Mouse (Mus musculus): ENCODE measurements around the gene Phf19. TPM values are rescaled to one million over a fixed set of nuclear protein-coding genes. Genes with fewer than 3 reads are reported as not detected.

The Phf19 gene
- total and polyA plus RNA-seq, 3 experiments = 16.8 to 25.4 (median 20.5) TPM

- H3K9ac ChIP-seq (ENCODE audit: insufficient read depth, low read depth) = no peak overlapping the region
- TF ChIP-seq CHD2 (IDR thresholded peaks at IDR 0.05; ENCODE audit: low read length) = no peak
- no peak for TF ChIP-seq ZNF384 (IDR thresholded peaks at IDR 0.05; ENCODE audit: low read depth, low read length)
- no peak for TF ChIP-seq TCF12 (IDR thresholded peaks at IDR 0.05; ENCODE audit: low read depth, low read length)
- TF ChIP-seq GABPA (IDR thresholded peaks at IDR 0.05; ENCODE audit: insufficient replicate concordance, low read depth, low read length) = no peak
- TF ChIP-seq PAX5 (IDR thresholded peaks at IDR 0.05; ENCODE audit: low read length) = no peak
- no peak for TF ChIP-seq MEF2A (IDR thresholded peaks at IDR 0.05; ENCODE audit: borderline replicate concordance, low read depth, low read length)
- TF ChIP-seq RCOR1 (conservative IDR thresholded peaks at IDR 0.05; ENCODE audit: low read depth, low read length) = no peak
- H3K27me3 ChIP-seq (replicated peaks) = no peaks in the 10 kb centered on the region
- peaks cover 54 to 76% of the 10 kb centered on the region in 2 experiments for H3K36me3 ChIP-seq (replicated peaks in 1 of 2; ENCODE audit: control insufficient read depth in 1 of 2, insufficient read depth in 1 of 2, low read length in 1 of 2)
- in situ Hi-C loops (cut with MboI; ENCODE audit: low pct_ligation_motif_present, low pct_unique_long_range_greater_than_20kb, low sequenced_read_pairs) (no loop called here), dilution Hi-C loops (cut with MboI; ENCODE audit: extremely low pct_ligation_motif_present, extremely low pct_unique_long_range_greater_than_20kb, low sequenced_read_pairs) (no loop called here)
- no peaks in the 10 kb centered on the region for H3K9me3 ChIP-seq (replicated peaks; ENCODE audit: low read length)
- H3K4me3 ChIP-seq (replicated peaks in 1 of 3; ENCODE audit: low read depth in 2 of 3, low read length in 2 of 3, poor library complexity in 1 of 3) = no peak overlapping the region
- no peak overlapping the region for H3K4me2 ChIP-seq (ENCODE audit: insufficient read depth, low read depth, poor library complexity, severe bottlenecking)
- DNase-seq (ENCODE audit: extremely low read depth) = no peak
- H3K4me1 ChIP-seq (ENCODE audit: control insufficient read depth in 1 of 2, insufficient read depth in 2 of 2) = no peaks in the 10 kb centered on the region
- H3K79me2 ChIP-seq (replicated peaks; ENCODE audit: control insufficient read depth, extremely low read depth, insufficient read depth, poor library complexity, severe bottlenecking) = no peaks in the 10 kb centered on the region
- H3K27ac ChIP-seq (ENCODE audit: insufficient read depth, low read depth) = no peak overlapping the region
Measured at GRCm38 (mm10) chr2:34895503-34896113, 18.2 kb downstream of the Phf19 start.

- in situ Hi-C loops (cut with MboI; ENCODE audit: low pct_ligation_motif_present, low pct_unique_long_range_greater_than_20kb, low sequenced_read_pairs) = no loop called here
Measured at GRCm38 (mm10) chr2:34893950-34894349, 19.9 kb downstream of the Phf19 start.

GRCm38 (mm10) chr2:34884186-34884585 is 29.6 kb downstream of the Phf19 start:
- Histone ChIP-seq H3K36me3 (replicated peaks in 1 of 2; ENCODE audit: control insufficient read depth in 1 of 2, insufficient read depth in 1 of 2, low read length in 1 of 2) (no peaks in the 10 kb centered on the region), H3K9me3 (replicated peaks; ENCODE audit: low read length) (no peaks in the 10 kb centered on the region), H3K4me3 (replicated peaks in 1 of 3; ENCODE audit: low read depth in 2 of 3, low read length in 2 of 3, poor library complexity in 1 of 3) (no peak overlapping the region), H3K9ac (ENCODE audit: insufficient read depth, low read depth) (no peak overlapping the region), H3K27ac (ENCODE audit: insufficient read depth, low read depth) (no peak overlapping the region), H3K27me3 (replicated peaks) (peaks cover 23% of the 10 kb centered on the region), H3K79me2 (replicated peaks; ENCODE audit: control insufficient read depth, extremely low read depth, insufficient read depth, poor library complexity, severe bottlenecking) (no peaks in the 10 kb centered on the region), H3K4me1 (ENCODE audit: control insufficient read depth in 1 of 2, insufficient read depth in 2 of 2) (0 out of 4 replicates have a peak, but pooled peaks cover 0 to under 1% of the 10 kb centered on the region in 2 experiments), H3K4me2 (ENCODE audit: insufficient read depth, low read depth, poor library complexity, severe bottlenecking) (no peak overlapping the region)
- in situ Hi-C loops (cut with MboI; ENCODE audit: low pct_ligation_motif_present, low pct_unique_long_range_greater_than_20kb, low sequenced_read_pairs) = no loop called here
- TF ChIP-seq ZKSCAN1 (IDR thresholded peaks at IDR 0.05; ENCODE audit: borderline replicate concordance, low read depth, low read length) = no peak
- no peak for TF ChIP-seq JUND (conservative IDR thresholded peaks at IDR 0.05; ENCODE audit: low read depth, low read length)
- no peak for DNase-seq (ENCODE audit: extremely low read depth)
- dilution Hi-C loops (cut with MboI; ENCODE audit: extremely low pct_ligation_motif_present, extremely low pct_unique_long_range_greater_than_20kb, low sequenced_read_pairs) = no loop called here

More at GRCm38 (mm10) chr2:34893950-34894349, 19.9 kb downstream of the Phf19 start:
- TF ChIP-seq EP300 (IDR thresholded peaks at IDR 0.05; ENCODE audit: low read length) = no peak
- no peak for TF ChIP-seq MAX (IDR thresholded peaks at IDR 0.05; ENCODE audit: low read length)
- no peak for TF ChIP-seq NELFE (IDR thresholded peaks at IDR 0.05; ENCODE audit: low read depth, low read length)
- TF ChIP-seq TBP (conservative IDR thresholded peaks at IDR 0.05; ENCODE audit: low read depth, low read length) = no peak
- TF ChIP-seq MXI1 (IDR thresholded peaks at IDR 0.05; ENCODE audit: low read depth, low read length) = no peak
- TF ChIP-seq IRF4 (IDR thresholded peaks at IDR 0.05; ENCODE audit: low read depth, low read length) = no peak
- no peak for TF ChIP-seq CHD2 (IDR thresholded peaks at IDR 0.05; ENCODE audit: low read length)
- no peak for TF ChIP-seq RCOR1 (conservative IDR thresholded peaks at IDR 0.05; ENCODE audit: low read depth, low read length)
- Histone ChIP-seq H3K79me2 (replicated peaks; ENCODE audit: control insufficient read depth, extremely low read depth, insufficient read depth, poor library complexity, severe bottlenecking) (no peaks in the 10 kb centered on the region), H3K9me3 (replicated peaks; ENCODE audit: low read length) (no peaks in the 10 kb centered on the region), H3K4me1 (ENCODE audit: control insufficient read depth in 1 of 2, insufficient read depth in 2 of 2) (no peaks in the 10 kb centered on the region), H3K4me3 (replicated peaks in 1 of 3; ENCODE audit: low read depth in 2 of 3, low read length in 2 of 3, poor library complexity in 1 of 3) (no peak overlapping the region), H3K27me3 (replicated peaks) (no peaks in the 10 kb centered on the region), H3K4me2 (ENCODE audit: insufficient read depth, low read depth, poor library complexity, severe bottlenecking) (no peak overlapping the region), H3K36me3 (replicated peaks in 1 of 2; ENCODE audit: control insufficient read depth in 1 of 2, insufficient read depth in 1 of 2, low read length in 1 of 2) (peaks cover 38 to 59% of the 10 kb centered on the region in 2 experiments), H3K9ac (ENCODE audit: insufficient read depth, low read depth) (no peak overlapping the region), H3K27ac (ENCODE audit: insufficient read depth, low read depth) (no peak overlapping the region)
- dilution Hi-C loops (cut with MboI; ENCODE audit: extremely low pct_ligation_motif_present, extremely low pct_unique_long_range_greater_than_20kb, low sequenced_read_pairs) = no loop called here
- DNase-seq (ENCODE audit: extremely low read depth) = no peak
